Mouse (Mus musculus): ENCODE results near the gene Zfyve19. TPM values are rescaled to one million over a fixed set of nuclear protein-coding genes. Genes with fewer than 3 reads are reported as not detected.

Gene Zfyve19
- polyA plus RNA-seq, 1 experiment = 48.3 TPM

DNA sequence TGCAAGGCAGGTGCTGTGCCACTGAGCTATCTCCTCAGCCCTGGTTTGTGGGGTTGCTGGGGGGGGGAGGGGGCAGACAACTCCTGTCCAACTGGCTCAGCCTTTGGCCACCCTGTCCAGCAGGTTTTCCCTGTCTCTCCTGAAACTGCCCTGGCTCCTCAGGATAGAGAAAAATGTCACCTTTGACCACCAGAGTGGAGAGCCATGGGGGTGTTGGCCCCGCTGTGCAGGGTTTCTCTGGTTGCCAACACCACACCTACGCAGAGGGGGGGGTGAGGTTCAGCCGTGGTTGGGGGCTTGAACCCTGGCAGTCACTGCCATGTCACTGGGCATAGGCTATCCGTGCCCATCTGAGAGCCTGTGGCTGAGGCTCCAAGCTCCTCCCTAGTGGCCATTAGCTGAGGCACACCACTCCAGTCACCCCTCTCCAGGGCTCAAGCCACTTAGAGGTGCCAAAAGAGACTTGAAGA, 41.2 kb downstream of the Zfyve19 start:
- DNase-seq (ENCODE audit: extremely low spot score in 1 of 2, low spot score in 1 of 2) = no peak

DNA sequence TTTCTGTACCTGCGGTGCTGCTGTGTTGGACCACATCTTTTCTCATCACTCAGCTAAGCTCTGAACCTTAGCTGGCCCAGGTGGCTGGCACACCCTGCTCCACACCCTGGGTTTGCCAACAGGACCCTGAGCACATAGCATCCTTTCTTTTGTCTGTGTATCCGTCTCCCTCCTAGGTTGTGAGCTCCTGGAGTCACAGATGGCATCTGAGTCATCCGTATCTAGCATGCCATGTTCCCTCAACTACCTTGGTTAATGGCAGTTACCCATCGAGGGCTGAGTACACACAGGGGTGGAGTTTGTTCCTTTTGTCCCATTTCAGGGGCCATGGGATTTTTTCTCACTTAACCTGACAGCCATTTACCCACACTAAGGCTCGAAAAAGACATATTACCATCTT, 42.0 kb downstream of the Zfyve19 start:
- DNase-seq (ENCODE audit: extremely low spot score in 1 of 2, low spot score in 1 of 2) = no peak

DNA sequence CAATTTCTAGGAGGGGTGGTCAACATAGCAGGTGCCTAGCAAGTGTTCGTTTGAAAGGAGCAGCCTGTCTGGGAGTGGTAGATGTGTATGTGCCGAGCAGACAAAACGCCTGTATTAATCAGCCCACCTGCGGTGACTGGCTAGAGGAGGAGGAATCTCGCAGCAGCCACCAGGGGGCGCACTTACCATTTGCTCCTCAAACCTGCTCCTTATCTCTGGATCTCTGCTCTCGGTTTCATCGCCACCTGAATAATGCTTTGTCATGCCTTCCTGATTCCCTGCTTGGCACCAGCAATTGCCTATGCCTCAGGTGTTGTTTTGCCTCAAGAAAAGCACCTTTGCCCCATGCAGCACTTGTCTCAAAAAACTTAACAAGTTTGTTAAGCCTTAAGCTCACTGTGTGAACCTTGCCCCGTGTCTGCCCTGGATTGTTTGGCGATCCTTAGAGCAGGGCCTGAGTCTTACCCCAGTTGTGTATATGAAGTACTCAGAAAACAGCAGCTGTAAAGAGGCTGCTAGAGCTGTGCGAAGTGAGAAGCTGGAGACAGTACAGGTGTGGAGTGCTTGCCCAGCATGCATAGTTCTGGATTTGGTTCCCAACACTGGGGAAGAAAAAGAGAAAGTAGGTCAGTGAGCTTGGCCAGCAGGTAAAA, 42.5 kb downstream of the Zfyve19 start:
- DNase-seq (ENCODE audit: extremely low spot score in 1 of 2, low spot score in 1 of 2) = peak in 1 of 2 experiments; percentile 90

DNA sequence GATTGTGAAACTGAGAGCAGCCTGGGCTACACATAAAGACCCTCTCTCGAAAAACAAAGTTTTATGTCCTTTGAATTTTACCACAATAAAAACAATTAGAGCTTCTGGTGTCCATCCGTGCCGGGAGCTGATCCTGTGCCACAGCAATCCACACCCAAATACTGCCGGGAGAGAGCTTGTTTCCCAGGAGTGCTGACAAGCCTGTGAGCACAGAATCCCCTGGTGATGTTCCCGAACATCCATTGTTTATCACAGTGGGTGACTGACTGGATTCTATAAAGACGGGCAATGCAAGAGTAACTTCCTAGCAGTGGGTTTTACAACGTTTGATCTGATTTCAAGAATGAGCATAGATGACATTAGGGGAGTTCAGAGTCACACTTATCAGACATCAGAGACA, 46.6 kb downstream of the Zfyve19 start:
- DNase-seq (ENCODE audit: extremely low spot score in 1 of 2, low spot score in 1 of 2) = no peak

DNA sequence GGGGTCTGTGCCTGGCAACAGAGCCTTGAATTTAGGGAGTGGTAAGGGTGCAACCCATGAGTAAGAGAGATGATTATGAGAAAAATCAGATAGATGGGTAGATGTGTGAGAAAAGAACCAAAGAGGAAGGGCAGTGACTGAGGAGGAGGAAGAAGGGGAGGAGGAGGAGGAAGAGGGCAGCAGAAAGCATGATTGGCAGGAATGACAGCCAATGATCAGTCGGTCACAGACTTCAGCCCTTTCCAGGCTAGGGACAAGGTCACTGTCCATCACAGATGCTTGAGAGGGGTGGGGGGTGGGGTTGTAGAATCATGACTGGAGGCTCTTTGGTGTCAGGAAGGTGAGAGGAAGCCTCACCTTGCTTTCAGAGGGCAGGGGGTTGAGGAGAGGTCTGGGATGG, 52.1 kb downstream of the Zfyve19 start:
- DNase-seq (ENCODE audit: extremely low spot score in 1 of 2, low spot score in 1 of 2) = no peak

DNA sequence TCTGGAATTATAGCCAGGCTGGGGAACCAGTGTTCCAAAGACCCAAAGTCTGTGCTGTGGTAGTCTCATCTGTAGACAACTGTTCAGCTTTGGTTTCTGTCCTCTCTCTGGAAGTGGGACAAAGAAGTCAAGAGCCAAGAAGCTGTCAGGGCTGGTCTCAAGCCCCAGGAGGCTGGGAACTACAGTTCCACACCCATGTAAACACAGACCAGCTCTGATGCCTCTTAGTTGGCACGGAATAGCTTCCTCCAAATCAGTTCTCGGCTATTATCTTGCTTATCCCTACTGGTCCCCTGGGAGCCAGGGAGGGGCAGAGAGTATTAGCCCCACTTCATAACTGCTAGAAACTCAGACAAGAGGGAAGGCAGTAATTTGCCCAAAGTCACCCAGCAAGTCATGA, 52.9 kb downstream of the Zfyve19 start:
- DNase-seq (ENCODE audit: extremely low spot score in 1 of 2, low spot score in 1 of 2) = no peak

DNA sequence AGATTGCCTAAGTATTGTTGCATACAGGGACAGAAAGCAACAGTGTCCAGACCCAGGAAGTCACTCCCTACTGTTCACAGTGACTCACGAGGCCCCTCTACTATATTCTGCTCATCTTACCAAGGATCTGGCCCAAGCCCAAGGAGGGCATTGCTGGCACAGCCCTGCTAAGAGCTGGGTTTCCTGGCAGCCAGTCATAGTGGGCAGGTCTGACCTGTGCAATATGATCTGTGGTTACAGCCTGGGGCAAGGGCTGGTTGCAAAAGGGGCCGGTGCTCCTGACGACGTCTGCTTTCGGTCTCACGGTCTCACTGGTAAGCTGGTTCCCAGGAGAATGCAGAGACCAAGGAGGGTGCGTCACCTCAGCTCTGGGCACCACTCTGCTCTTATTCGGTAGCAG, 54.6 kb downstream of the Zfyve19 start:
- DNase-seq (ENCODE audit: extremely low spot score in 1 of 2, low spot score in 1 of 2) = no peak

DNA sequence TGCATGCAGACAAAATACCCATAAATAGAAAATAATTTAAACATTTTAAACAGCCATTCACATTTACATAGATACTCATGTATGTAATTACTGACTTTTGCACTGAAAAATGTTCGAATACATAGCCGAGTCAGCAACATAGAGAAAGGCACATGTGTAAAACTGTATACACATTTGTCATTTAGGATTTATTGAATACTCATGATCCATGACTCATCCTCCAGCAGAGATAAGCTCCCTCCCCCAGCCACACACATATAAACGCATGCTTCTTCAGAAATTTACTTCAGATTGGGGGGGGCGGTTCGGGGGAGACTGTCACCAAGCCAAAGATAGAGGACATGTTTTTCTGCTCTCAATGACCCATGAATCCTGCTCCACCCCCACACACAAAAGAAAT, 55.4 kb downstream of the Zfyve19 start:
- no peak for DNase-seq (ENCODE audit: extremely low spot score in 1 of 2, low spot score in 1 of 2)

Other genes starting within 250 kb of the Zfyve19 start
- 42.7 and 44.2 TPM in 2 replicates for gene Ccdc32, start 179.2 kb upstream of the Zfyve19 start, polyA plus RNA-seq (2012; rRNA removed)
- 4.8 and 6.2 TPM in 2 replicates for gene Rpusd2, start 173.8 kb upstream of the Zfyve19 start, polyA plus RNA-seq (2012; rRNA removed)
- 0.04 and 0.06 TPM in 2 replicates for gene Knl1, start 161.5 kb upstream of the Zfyve19 start, polyA plus RNA-seq (2012; rRNA removed)
- 0.84 and 1.4 TPM in 2 replicates for gene Rad51, start 95.8 kb upstream of the Zfyve19 start, polyA plus RNA-seq (2012; rRNA removed)
- gene Rmdn3, start 51.6 kb upstream of the Zfyve19 start, polyA plus RNA-seq (2012; rRNA removed) = 56.6 and 59.2 TPM in 2 replicates
- 1.1 and 2.3 TPM in 2 replicates for gene Gchfr, start 40.8 kb upstream of the Zfyve19 start, polyA plus RNA-seq (2012; rRNA removed)
- gene Gm14137, start 34.1 kb upstream of the Zfyve19 start, polyA plus RNA-seq (2012; rRNA removed) = 0.57 and 0.58 TPM in 2 replicates
- 35.4 and 40.1 TPM in 2 replicates for gene Dnajc17, start 178 bp downstream of the Zfyve19 start, polyA plus RNA-seq (2012; rRNA removed)
- gene Ppp1r14d, start 21.3 kb downstream of the Zfyve19 start, polyA plus RNA-seq (2012; rRNA removed) = not detected in 2 replicates
- gene Spint1, start 28.7 kb downstream of the Zfyve19 start, polyA plus RNA-seq (2012; rRNA removed) = 1.4 and 1.5 TPM in 2 replicates
- gene Rhov, start 62.7 kb downstream of the Zfyve19 start, polyA plus RNA-seq (2012; rRNA removed) = 6.2 and 6.5 TPM in 2 replicates
- 28.6 and 28.8 TPM in 2 replicates for gene Vps18, start 80.1 kb downstream of the Zfyve19 start, polyA plus RNA-seq (2012; rRNA removed)
- gene Dll4, start 117.2 kb downstream of the Zfyve19 start, polyA plus RNA-seq (2012; rRNA removed) = 3.3 and 4.2 TPM in 2 replicates
- 7.1 and 7.6 TPM in 2 replicates for gene Chac1, start 142.6 kb downstream of the Zfyve19 start, polyA plus RNA-seq (2012; rRNA removed)